Mouse (Mus musculus) heart, embryonic 11.5 days (tissue): ENCODE data around the gene Egln3. TPM values are rescaled to one million over a fixed set of nuclear protein-coding genes. Genes with fewer than 3 reads are reported as not detected.

Experiments
- ATAC-seq: fragments of 200-750 bp; cut with Nextera tagmentation; replicated peaks from 2 replicates; pipeline ENCODE4 v1.8.0; 2017; ENCODE audit warnings: moderate library complexity; ENCODE audit not compliant: insufficient number of reproducible peaks, low FRiP score, low TSS enrichment
- H3K27ac ChIP-seq: fragments of 300-500 bp; sonication (generic); 2 replicates; pipeline ENCODE4 v1.5.1; 2014; ENCODE audit warnings: mild to moderate bottlenecking, low read depth, low read length
- H3K27me3 ChIP-seq: fragments of 300-500 bp; sonication (generic); 2 replicates; pipeline ENCODE4 v1.6.1; 2014; ENCODE audit warnings: mild to moderate bottlenecking, low read length, mixed read lengths; ENCODE audit not compliant: control insufficient read depth, insufficient read depth
- H3K36me3 ChIP-seq: fragments of 300-500 bp; sonication (generic); 2 replicates; pipeline ENCODE4 v1.6.1; 2014; ENCODE audit warnings: mild to moderate bottlenecking, low read length, moderate library complexity, mixed read lengths; ENCODE audit not compliant: control insufficient read depth, insufficient read depth
- H3K4me1 ChIP-seq: fragments of 300-500 bp; sonication (generic); 2 replicates; pipeline ENCODE4 v1.6.1; 2014; ENCODE audit warnings: low read length; ENCODE audit not compliant: control insufficient read depth, insufficient read depth
- H3K4me2 ChIP-seq: fragments of 300-500 bp; sonication (generic); 2 replicates; pipeline ENCODE4 v1.6.1; 2014; ENCODE audit warnings: mild to moderate bottlenecking, moderate library complexity
- H3K4me3 ChIP-seq: fragments of 300-500 bp; sonication (generic); 2 replicates; pipeline ENCODE4 v1.5.1; 2014; ENCODE audit warnings: low read depth, low read length
- H3K9ac ChIP-seq: fragments of 300-500 bp; sonication (generic); 2 replicates; pipeline ENCODE4 v1.6.1; 2014; ENCODE audit warnings: mild to moderate bottlenecking, low read depth, low read length, moderate library complexity
- H3K9me3 ChIP-seq: fragments of 300-500 bp; sonication (generic); replicated peaks from 2 replicates; pipeline ENCODE4 v1.6.1; 2016; ENCODE audit warnings: low read length; ENCODE audit not compliant: control insufficient read depth
- WGBS: fragments of 180-500 bp; shearing (Covaris S2); extraction: QIAGEN DNeasy Blood & Tissue Kit; methylation state at CpG from one replicate; pipeline ENCODE4 v1.1.7; 2014; ENCODE audit not compliant: insufficient replicate concordance; 5-methylcytosine and 5-hydroxymethylcytosine counted together
- polyA plus RNA-seq: library from polyadenylated mRNA; unstranded; fragments of >200 nt; fragmentation: Nextera tagmentation; extraction: Ambion mirVana; gene quantifications from 2 replicates; pipeline ENCODE4 v1.2.1, GENCODE M21; 2014

The Egln3 gene
- 6.8 and 7.9 TPM in 2 replicates for polyA plus RNA-seq

- WGBS = under 1% methylated on average over 25 of the region's 25 CpGs
- peak within 1 kb of the TSS; percentile 67 for H3K9ac ChIP-seq
- H3K27ac ChIP-seq = no peak within 1 kb of the TSS
- H3K4me3 ChIP-seq = peak within 1 kb of the TSS; percentile 64
- H3K36me3 ChIP-seq = no peaks in the 10 kb centered on the region
- peak; percentile 84 for ATAC-seq
- peaks cover 5% of the 10 kb centered on the region; the same call in 1 of the 2 replicates for H3K4me1 ChIP-seq
- peaks cover 4% of the 10 kb centered on the region for H3K27me3 ChIP-seq
- peak within 1 kb of the TSS; percentile 88 for H3K4me2 ChIP-seq
- no peaks in the 10 kb centered on the region for H3K9me3 ChIP-seq
These were observed at the start of gene Egln3 for GRCm38 (mm10) chr12:54203656-54204045. Gene Egln3 (minus strand): TSS chr12:54203860.

GRCm38 (mm10) chr12:54253449-54253848 lies 49.8 kb upstream of the Egln3 start:
- H3K4me3 ChIP-seq = no peak overlapping the region
- H3K4me2 ChIP-seq = no peak overlapping the region
- no peak for ATAC-seq
- H3K4me1 ChIP-seq = no peaks in the 10 kb centered on the region
- H3K27ac ChIP-seq = no peak overlapping the region
- no peaks in the 10 kb centered on the region for H3K9me3 ChIP-seq
- H3K36me3 ChIP-seq = no peaks in the 10 kb centered on the region
- no peak overlapping the region for H3K9ac ChIP-seq
- H3K27me3 ChIP-seq = no peaks in the 10 kb centered on the region
- WGBS = 80% methylated on average over 4 of the region's 4 CpGs

- ATAC-seq = no peak
- H3K36me3 ChIP-seq = no peaks in the 10 kb centered on the region
- WGBS = 79% methylated on average over 9 of the region's 9 CpGs
These were observed 48.3 kb upstream of the Egln3 start for GRCm38 (mm10) chr12:54251942-54252400.

GRCm38 (mm10) chr12:54247835-54248234 lies 44.2 kb upstream of the Egln3 start:
- Histone ChIP-seq H3K4me3 (no peak overlapping the region), H3K27ac (no peak overlapping the region), H3K9ac (no peak overlapping the region), H3K4me1 (no peaks in the 10 kb centered on the region), H3K9me3 (no peaks in the 10 kb centered on the region), H3K27me3 (no peaks in the 10 kb centered on the region), H3K36me3 (no peaks in the 10 kb centered on the region), H3K4me2 (no peak overlapping the region)
- 85% methylated on average over 7 of the region's 7 CpGs for WGBS
- no peak for ATAC-seq

More at GRCm38 (mm10) chr12:54251942-54252400, 48.3 kb upstream of the Egln3 start:
- Histone ChIP-seq H3K4me3 (no peak overlapping the region), H3K4me1 (no peaks in the 10 kb centered on the region), H3K9ac (no peak overlapping the region), H3K4me2 (no peak overlapping the region), H3K27me3 (no peaks in the 10 kb centered on the region), H3K27ac (no peak overlapping the region), H3K9me3 (no peaks in the 10 kb centered on the region)

GRCm38 (mm10) chr12:54243158-54243557 lies 39.5 kb upstream of the Egln3 start:
- H3K9ac ChIP-seq = no peak overlapping the region
- no peaks in the 10 kb centered on the region for H3K9me3 ChIP-seq
- H3K36me3 ChIP-seq = no peaks in the 10 kb centered on the region
- 78% methylated on average over 5 of the region's 5 CpGs for WGBS
- H3K4me2 ChIP-seq = no peak overlapping the region
- no peaks in the 10 kb centered on the region for H3K27me3 ChIP-seq
- no peak for ATAC-seq
- no peak overlapping the region for H3K4me3 ChIP-seq
- H3K4me1 ChIP-seq = no peaks in the 10 kb centered on the region
- H3K27ac ChIP-seq = no peak overlapping the region

GRCm38 (mm10) chr12:54241976-54242375 lies 38.3 kb upstream of the Egln3 start:
- Histone ChIP-seq H3K27me3 (no peaks in the 10 kb centered on the region), H3K27ac (no peak overlapping the region), H3K9ac (no peak overlapping the region), H3K4me2 (no peak overlapping the region), H3K4me1 (no peaks in the 10 kb centered on the region), H3K4me3 (no peak overlapping the region), H3K36me3 (no peaks in the 10 kb centered on the region), H3K9me3 (no peaks in the 10 kb centered on the region)
- no peak for ATAC-seq
- 72% methylated on average over 6 of the region's 6 CpGs for whole genome bisulfite sequencing

- H3K4me3 ChIP-seq = no peak overlapping the region
- no peak overlapping the region for H3K9ac ChIP-seq
- no peaks in the 10 kb centered on the region for H3K36me3 ChIP-seq
- no peaks in the 10 kb centered on the region for H3K4me1 ChIP-seq
- ATAC-seq = no peak
- WGBS = 76% methylated on average over 6 of the region's 6 CpGs
- H3K4me2 ChIP-seq = no peak overlapping the region
- H3K27ac ChIP-seq = no peak overlapping the region
- H3K9me3 ChIP-seq = no peaks in the 10 kb centered on the region
- no peaks in the 10 kb centered on the region for H3K27me3 ChIP-seq
These were observed 30.1 kb upstream of the Egln3 start for GRCm38 (mm10) chr12:54233794-54234193.

GRCm38 (mm10) chr12:54232996-54233603 lies 29.4 kb upstream of the Egln3 start:
- Histone ChIP-seq H3K4me3 (no peak overlapping the region), H3K4me1 (no peaks in the 10 kb centered on the region), H3K36me3 (no peaks in the 10 kb centered on the region), H3K4me2 (no peak overlapping the region), H3K9ac (no peak overlapping the region), H3K27me3 (no peaks in the 10 kb centered on the region), H3K9me3 (no peaks in the 10 kb centered on the region), H3K27ac (no peak overlapping the region)
- ATAC-seq = no peak
- 66% methylated on average over 7 of the region's 7 CpGs for WGBS

GRCm38 (mm10) chr12:54232456-54232855 lies 28.8 kb upstream of the Egln3 start:
- WGBS = 81% methylated on average over 5 of the region's 5 CpGs
- no peaks in the 10 kb centered on the region for H3K27me3 ChIP-seq
- ATAC-seq = no peak
- H3K4me2 ChIP-seq = no peak overlapping the region
- no peak overlapping the region for H3K27ac ChIP-seq
- no peak overlapping the region for H3K4me3 ChIP-seq
- no peaks in the 10 kb centered on the region for H3K4me1 ChIP-seq
- no peaks in the 10 kb centered on the region for H3K36me3 ChIP-seq
- no peak overlapping the region for H3K9ac ChIP-seq
- H3K9me3 ChIP-seq = no peaks in the 10 kb centered on the region
